Mouse (Mus musculus): ENCODE data around the gene Kdm2b.
"Not testable (repeated sequence)": the region's sequence is repeated elsewhere in the genome, so short reads cannot be mapped to it uniquely, and the experiment has no call there.

Kdm2b gene

GRCm38 (mm10) chr5:122978970-122979369 is 10.7 kb downstream of the Kdm2b start:
- in situ Hi-C loops (cut with MboI), result no loop called here

- in situ Hi-C loops (cut with MboI), result not testable (repeated sequence)
These were observed 14.9 kb downstream of the Kdm2b start for GRCm38 (mm10) chr5:122974701-122975100.

GRCm38 (mm10) chr5:122972116-122972515 is 17.5 kb downstream of the Kdm2b start:
- in situ Hi-C loops (cut with MboI), result no loop called here

GRCm38 (mm10) chr5:122971438-122971837 is 18.2 kb downstream of the Kdm2b start:
- in situ Hi-C loops (cut with MboI), result no loop called here

- in situ Hi-C loops (cut with MboI), result no loop called here
These were observed 19.6 kb downstream of the Kdm2b start for GRCm38 (mm10) chr5:122970056-122970455.

GRCm38 (mm10) chr5:122968322-122968721 is 21.3 kb downstream of the Kdm2b start:
- in situ Hi-C loops (cut with MboI), result loop anchor here (5.0 kb wide), 2 partner anchors 44 to 89 kb away; no protein-coding TSS in a partner anchor

- in situ Hi-C loops (cut with MboI), result loop anchor here (5.0 kb wide), 2 partner anchors 47 to 92 kb away; no protein-coding TSS in a partner anchor
These were observed 24.2 kb downstream of the Kdm2b start for GRCm38 (mm10) chr5:122965427-122965826.

- in situ Hi-C loops (cut with MboI), result loop anchor here (5.0 kb wide), 2 partner anchors 47 to 92 kb away; no protein-coding TSS in a partner anchor
These were observed 24.8 kb downstream of the Kdm2b start for GRCm38 (mm10) chr5:122964853-122965252.

- in situ Hi-C loops (cut with MboI), result no loop called here
These were observed 27.7 kb downstream of the Kdm2b start for GRCm38 (mm10) chr5:122961905-122962304.

GRCm38 (mm10) chr5:122959391-122959790 is 30.2 kb downstream of the Kdm2b start:
- in situ Hi-C loops (cut with MboI), result no loop called here

- in situ Hi-C loops (cut with MboI), result no loop called here
These were observed 33.6 kb downstream of the Kdm2b start for GRCm38 (mm10) chr5:122956059-122956458.

GRCm38 (mm10) chr5:122951913-122952641 is 37.5 kb downstream of the Kdm2b start:
- in situ Hi-C loops (cut with MboI), result no loop called here

GRCm38 (mm10) chr5:122951056-122951912 is 38.3 kb downstream of the Kdm2b start:
- in situ Hi-C loops (cut with MboI), result no loop called here

GRCm38 (mm10) chr5:122950329-122950953 is 39.2 kb downstream of the Kdm2b start:
- in situ Hi-C loops (cut with MboI), result no loop called here

GRCm38 (mm10) chr5:122949101-122949500 is 40.5 kb downstream of the Kdm2b start:
- in situ Hi-C loops (cut with MboI), result no loop called here

- in situ Hi-C loops (cut with MboI), result no loop called here
These were observed 42.1 kb downstream of the Kdm2b start for GRCm38 (mm10) chr5:122947534-122947933.

- in situ Hi-C loops (cut with MboI), result no loop called here
These were observed 50.9 kb downstream of the Kdm2b start for GRCm38 (mm10) chr5:122938676-122939075.

- in situ Hi-C loops (cut with MboI), result no loop called here
These were observed 51.6 kb downstream of the Kdm2b start for GRCm38 (mm10) chr5:122937958-122938540.

GRCm38 (mm10) chr5:122937031-122937430 is 52.6 kb downstream of the Kdm2b start:
- in situ Hi-C loops (cut with MboI), result no loop called here

GRCm38 (mm10) chr5:122935810-122936209 is 53.8 kb downstream of the Kdm2b start:
- in situ Hi-C loops (cut with MboI), result no loop called here

- in situ Hi-C loops (cut with MboI), result no loop called here
These were observed 58.6 kb downstream of the Kdm2b start for GRCm38 (mm10) chr5:122930991-122931390.

GRCm38 (mm10) chr5:122928293-122928692 is 61.3 kb downstream of the Kdm2b start:
- in situ Hi-C loops (cut with MboI), result no loop called here
